Mouse (Mus musculus): Measurements from ENCODE around the gene Etnk1. TPM values are rescaled to one million over a fixed set of nuclear protein-coding genes. Genes with fewer than 3 reads are reported as not detected.
"Not testable (repeated sequence)": the region's sequence is repeated elsewhere in the genome, so short reads cannot be mapped to it uniquely, and the experiment has no call there.

Gene Etnk1
- polyA plus RNA-seq, 1 experiment, result 48.6 TPM

GRCm38 (mm10) chr6:143137341-143137740 is 29.7 kb upstream of the Etnk1 start:
- no peak overlapping the region for H3K27ac ChIP-seq (ENCODE audit: insufficient read depth, low read length)
- TF ChIP-seq POLR2A (IDR thresholded peaks at IDR 0.05; ENCODE audit: low read depth, low read length), result no peak
- TF ChIP-seq CTCF (IDR thresholded peaks at IDR 0.05; ENCODE audit: borderline replicate concordance, insufficient read depth, low read length), result no peak
- no peak overlapping the region for H3K4me3 ChIP-seq (ENCODE audit: insufficient read depth, low read length)
- no peaks in the 10 kb centered on the region for H3K4me1 ChIP-seq (ENCODE audit: control insufficient read depth, insufficient read depth, low read length)

- Histone ChIP-seq H3K4me1 (ENCODE audit: control insufficient read depth, insufficient read depth, low read length) (no peaks in the 10 kb centered on the region), H3K27ac (ENCODE audit: insufficient read depth, low read length) (no peak overlapping the region), H3K4me3 (ENCODE audit: insufficient read depth, low read length) (no peak overlapping the region)
- TF ChIP-seq CTCF (IDR thresholded peaks at IDR 0.05; ENCODE audit: borderline replicate concordance, insufficient read depth, low read length) (no peak), POLR2A (IDR thresholded peaks at IDR 0.05; ENCODE audit: low read depth, low read length) (no peak)
These were observed 27.6 kb upstream of the Etnk1 start for GRCm38 (mm10) chr6:143139417-143139816.

- Histone ChIP-seq H3K27ac (ENCODE audit: insufficient read depth, low read length) (no peak overlapping the region), H3K4me3 (ENCODE audit: insufficient read depth, low read length) (no peak overlapping the region)
- TF ChIP-seq POLR2A (IDR thresholded peaks at IDR 0.05; ENCODE audit: low read depth, low read length) (no peak), CTCF (IDR thresholded peaks at IDR 0.05; ENCODE audit: borderline replicate concordance, insufficient read depth, low read length) (no peak)
These were observed 26.1 kb upstream of the Etnk1 start for GRCm38 (mm10) chr6:143140884-143141283.

GRCm38 (mm10) chr6:143141624-143142592 is 25.1 kb upstream of the Etnk1 start:
- H3K4me1 ChIP-seq (ENCODE audit: control insufficient read depth, insufficient read depth, low read length); H3K27ac ChIP-seq (ENCODE audit: insufficient read depth, low read length); H3K4me3 ChIP-seq (ENCODE audit: insufficient read depth, low read length): not testable (repeated sequence)

More at GRCm38 (mm10) chr6:143140884-143141283, 26.1 kb upstream of the Etnk1 start:
- peaks cover 6% of the 10 kb centered on the region for H3K4me1 ChIP-seq (ENCODE audit: control insufficient read depth, insufficient read depth, low read length)

GRCm38 (mm10) chr6:143142861-143143260 is 24.2 kb upstream of the Etnk1 start:
- Histone ChIP-seq H3K27ac (ENCODE audit: insufficient read depth, low read length) (no peak overlapping the region), H3K4me3 (ENCODE audit: insufficient read depth, low read length) (no peak overlapping the region)

GRCm38 (mm10) chr6:143143321-143143720 is 23.7 kb upstream of the Etnk1 start:
- H3K27ac ChIP-seq (ENCODE audit: insufficient read depth, low read length), result no peak overlapping the region
- peaks cover 6% of the 10 kb centered on the region for H3K4me1 ChIP-seq (ENCODE audit: control insufficient read depth, insufficient read depth, low read length)
- no peak overlapping the region for H3K4me3 ChIP-seq (ENCODE audit: insufficient read depth, low read length)
- TF ChIP-seq CTCF (IDR thresholded peaks at IDR 0.05; ENCODE audit: borderline replicate concordance, insufficient read depth, low read length) (no peak), POLR2A (IDR thresholded peaks at IDR 0.05; ENCODE audit: low read depth, low read length) (no peak)

More at GRCm38 (mm10) chr6:143142861-143143260, 24.2 kb upstream of the Etnk1 start:
- H3K4me1 ChIP-seq (ENCODE audit: control insufficient read depth, insufficient read depth, low read length), result peaks cover 6% of the 10 kb centered on the region
- TF ChIP-seq POLR2A (IDR thresholded peaks at IDR 0.05; ENCODE audit: low read depth, low read length), result no peak
- no peak for TF ChIP-seq CTCF (IDR thresholded peaks at IDR 0.05; ENCODE audit: borderline replicate concordance, insufficient read depth, low read length)

- H3K4me1 ChIP-seq (ENCODE audit: control insufficient read depth, insufficient read depth, low read length), result peaks cover 6% of the 10 kb centered on the region
- no peak for TF ChIP-seq CTCF (IDR thresholded peaks at IDR 0.05; ENCODE audit: borderline replicate concordance, insufficient read depth, low read length)
- no peak for TF ChIP-seq POLR2A (IDR thresholded peaks at IDR 0.05; ENCODE audit: low read depth, low read length)
- H3K4me3 ChIP-seq (ENCODE audit: insufficient read depth, low read length), result no peak overlapping the region
- no peak overlapping the region for H3K27ac ChIP-seq (ENCODE audit: insufficient read depth, low read length)
These were observed 23.2 kb upstream of the Etnk1 start for GRCm38 (mm10) chr6:143143775-143144273.

- no peak overlapping the region for H3K4me3 ChIP-seq (ENCODE audit: insufficient read depth, low read length)
- no peak overlapping the region for H3K27ac ChIP-seq (ENCODE audit: insufficient read depth, low read length)
- peaks cover 6% of the 10 kb centered on the region for H3K4me1 ChIP-seq (ENCODE audit: control insufficient read depth, insufficient read depth, low read length)
- TF ChIP-seq POLR2A (IDR thresholded peaks at IDR 0.05; ENCODE audit: low read depth, low read length) (no peak), CTCF (IDR thresholded peaks at IDR 0.05; ENCODE audit: borderline replicate concordance, insufficient read depth, low read length) (no peak)
These were observed 22.5 kb upstream of the Etnk1 start for GRCm38 (mm10) chr6:143144556-143144955.

- Histone ChIP-seq H3K27ac (ENCODE audit: insufficient read depth, low read length) (no peak overlapping the region), H3K4me1 (ENCODE audit: control insufficient read depth, insufficient read depth, low read length) (peaks cover 6% of the 10 kb centered on the region), H3K4me3 (ENCODE audit: insufficient read depth, low read length) (no peak overlapping the region)
- TF ChIP-seq POLR2A (IDR thresholded peaks at IDR 0.05; ENCODE audit: low read depth, low read length) (no peak), CTCF (IDR thresholded peaks at IDR 0.05; ENCODE audit: borderline replicate concordance, insufficient read depth, low read length) (no peak)
These were observed 22.0 kb upstream of the Etnk1 start for GRCm38 (mm10) chr6:143145051-143145450.

GRCm38 (mm10) chr6:143146756-143147155 is 20.3 kb upstream of the Etnk1 start:
- Histone ChIP-seq H3K4me3 (ENCODE audit: insufficient read depth, low read length) (no peak overlapping the region), H3K4me1 (ENCODE audit: control insufficient read depth, insufficient read depth, low read length) (peaks cover 8% of the 10 kb centered on the region)
- TF ChIP-seq POLR2A (IDR thresholded peaks at IDR 0.05; ENCODE audit: low read depth, low read length) (no peak), CTCF (IDR thresholded peaks at IDR 0.05; ENCODE audit: borderline replicate concordance, insufficient read depth, low read length) (no peak)

More at GRCm38 (mm10) chr6:143146756-143147155, 20.3 kb upstream of the Etnk1 start:
- no peak overlapping the region for H3K27ac ChIP-seq (ENCODE audit: insufficient read depth, low read length)
